Mouse (Mus musculus) forebrain, postnatal 0 days (tissue): ENCODE data around the gene Acan. TPM values are rescaled to one million over a fixed set of nuclear protein-coding genes. Genes with fewer than 3 reads are reported as not detected.

Source experiments
- ATAC-seq: fragments of 200-750 bp; cut with Nextera tagmentation; 2 replicates; pipeline ENCODE4 v1.8.0; 2017; ENCODE audit warnings: mild to moderate bottlenecking, moderate library complexity
- DNase-seq: peaks from one replicate; pipeline ENCODE4 v3.0.0-alpha.2; 2015
- H3K27ac ChIP-seq: fragments of 300-500 bp; sonication (generic); 2 replicates; pipeline ENCODE4 v1.5.1; 2014; ENCODE audit warnings: low read depth, mild to moderate bottlenecking, antibody characterized with exemption, low read length, moderate library complexity, mixed read lengths
- H3K27me3 ChIP-seq: fragments of 300-500 bp; sonication (generic); 2 replicates; pipeline ENCODE4 v1.6.1; 2014; ENCODE audit warnings: mild to moderate bottlenecking, low read length, mixed read lengths; ENCODE audit not compliant: insufficient read depth
- H3K36me3 ChIP-seq: fragments of 300-500 bp; sonication (generic); 2 replicates; pipeline ENCODE4 v1.6.1; 2014; ENCODE audit warnings: mild to moderate bottlenecking, moderate library complexity; ENCODE audit not compliant: insufficient read depth
- H3K4me1 ChIP-seq: fragments of 300-500 bp; sonication (generic); 2 replicates; pipeline ENCODE4 v1.6.1; 2014; ENCODE audit warnings: antibody characterized with exemption; ENCODE audit not compliant: insufficient read depth
- H3K4me2 ChIP-seq: fragments of 300-500 bp; sonication (generic); 2 replicates; pipeline ENCODE4 v1.6.1; 2014; ENCODE audit warnings: low read depth, mild to moderate bottlenecking, moderate library complexity
- H3K4me3 ChIP-seq: fragments of 300-500 bp; sonication (generic); 2 replicates; pipeline ENCODE4 v1.5.1; 2014; ENCODE audit warnings: low read depth, low read length, mixed read lengths
- H3K9ac ChIP-seq: fragments of 300-500 bp; sonication (generic); 2 replicates; pipeline ENCODE4 v1.6.1; 2014; ENCODE audit warnings: mild to moderate bottlenecking
- H3K9me3 ChIP-seq: fragments of 300-500 bp; sonication (generic); 2 replicates; pipeline ENCODE4 v1.6.1; 2016; ENCODE audit warnings: low read length
- CTCF ChIP-seq: sonication (generic); IDR thresholded peaks from 2 replicates; pipeline ENCODE4 v1.5.1; 2016; ENCODE audit warnings: antibody characterized with exemption, control low read depth, low read depth
- WGBS: fragments of 180-500 bp; shearing (Covaris S2); extraction: QIAGEN DNeasy Blood & Tissue Kit; methylation state at CpG from one replicate; pipeline ENCODE4 v1.1.7; 2014; 5-methylcytosine and 5-hydroxymethylcytosine counted together
- polyA plus RNA-seq: library from polyadenylated mRNA; unstranded; fragments of >200 nt; fragmentation: Nextera tagmentation; extraction: Ambion mirVana; gene quantifications from 2 replicates; pipeline ENCODE4 v1.2.1, GENCODE M21; 2015
- total RNA-seq: library from RNA; depleted of rRNA; stranded (reverse); fragments of >200 nt; gene quantifications from 2 replicates; pipeline ENCODE4 v1.2.3, GENCODE M21; 2014

Acan gene
- total and polyA plus RNA-seq, 2 experiments from 2014 or later = 0.50 to 5.0 TPM

- no peaks in the 10 kb centered on the region for H3K4me1 ChIP-seq
- WGBS = 6% methylated on average over 19 of the region's 19 CpGs
- no peaks in the 10 kb centered on the region; the same call in 1 of the 2 replicates for H3K27me3 ChIP-seq
- H3K27ac ChIP-seq = no peak within 1 kb of the TSS
- H3K9ac ChIP-seq = 0 out of 2 replicates have a peak within 1 kb of the TSS, but pooled peaks have one; percentile 15
- TF ChIP-seq CTCF = no peak
- ATAC-seq = peak; percentile 36; the same call in 1 of the 2 replicates
- peak within 1 kb of the TSS; percentile 19 for H3K4me3 ChIP-seq
- DNase-seq = no peak
- no peaks in the 10 kb centered on the region for H3K9me3 ChIP-seq
- no peaks in the 10 kb centered on the region for H3K36me3 ChIP-seq
- peak within 1 kb of the TSS; percentile 41 for H3K4me2 ChIP-seq
Measured at GRCm38 (mm10) chr7:79130843-79131444, 77.7 kb downstream of the Acan start, which contains the start of gene Hapln3. Gene Hapln3 (minus strand): TSS chr7:79131018.

- H3K36me3 ChIP-seq = no peaks in the 10 kb centered on the region
- no peak overlapping the region for H3K9ac ChIP-seq
- ATAC-seq (no peak), DNase-seq (no peak)
- H3K9me3 ChIP-seq = no peaks in the 10 kb centered on the region
- no peaks in the 10 kb centered on the region for H3K4me1 ChIP-seq
- no peaks in the 10 kb centered on the region; the same call in 1 of the 2 replicates for H3K27me3 ChIP-seq
- no peak overlapping the region for H3K4me3 ChIP-seq
- H3K4me2 ChIP-seq = no peak overlapping the region
- 43% methylated on average over 6 of the region's 6 CpGs for WGBS
- TF ChIP-seq CTCF = peak; percentile 41; the same call in 1 of the 2 replicates
- H3K27ac ChIP-seq = no peak overlapping the region
Measured at GRCm38 (mm10) chr7:79133391-79133790, 80.1 kb downstream of the Acan start.

GRCm38 (mm10) chr7:79139328-79139824 is 86.1 kb downstream of the Acan start:
- H3K9me3 ChIP-seq = no peaks in the 10 kb centered on the region
- no peak overlapping the region for H3K4me2 ChIP-seq
- H3K36me3 ChIP-seq = peaks cover 6% of the 10 kb centered on the region; the same call in 1 of the 2 replicates
- H3K4me1 ChIP-seq = no peaks in the 10 kb centered on the region
- DNase-seq (no peak), ATAC-seq (no peak)
- no peak overlapping the region for H3K4me3 ChIP-seq
- no peak overlapping the region for H3K9ac ChIP-seq
- no peak overlapping the region for H3K27ac ChIP-seq
- WGBS = 50% methylated on average over 6 of the region's 6 CpGs
- H3K27me3 ChIP-seq = no peaks in the 10 kb centered on the region
- TF ChIP-seq CTCF = no peak

GRCm38 (mm10) chr7:79139891-79140591 is 86.8 kb downstream of the Acan start:
- DNase-seq = no peak
- TF ChIP-seq CTCF = no peak
- Histone ChIP-seq H3K27ac (no peak overlapping the region), H3K27me3 (no peaks in the 10 kb centered on the region), H3K4me1 (no peaks in the 10 kb centered on the region), H3K9me3 (no peaks in the 10 kb centered on the region), H3K9ac (no peak overlapping the region), H3K4me2 (no peak overlapping the region), H3K4me3 (no peak overlapping the region), H3K36me3 (peaks cover 6% of the 10 kb centered on the region; the same call in 1 of the 2 replicates)
- WGBS = 61% methylated on average over 4 of the region's 4 CpGs
- no peak for ATAC-seq

- 36% methylated on average over 8 of the region's 8 CpGs for WGBS
- H3K27me3 ChIP-seq = no peaks in the 10 kb centered on the region
- no peaks in the 10 kb centered on the region for H3K4me1 ChIP-seq
- H3K4me2 ChIP-seq = no peak overlapping the region
- no peak overlapping the region for H3K9ac ChIP-seq
- no peak overlapping the region for H3K27ac ChIP-seq
- peak; percentile 97 for TF ChIP-seq CTCF
- ATAC-seq = peak; percentile 77
- H3K4me3 ChIP-seq = no peak overlapping the region
- H3K36me3 ChIP-seq = peaks cover 6% of the 10 kb centered on the region; the same call in 1 of the 2 replicates
- H3K9me3 ChIP-seq = no peaks in the 10 kb centered on the region
- DNase-seq = peak; percentile 87
Measured at GRCm38 (mm10) chr7:79140897-79141296, 87.6 kb downstream of the Acan start.

- Histone ChIP-seq H3K4me1 (no peaks in the 10 kb centered on the region), H3K9ac (no peak overlapping the region), H3K9me3 (no peaks in the 10 kb centered on the region), H3K4me3 (peak overlapping the region; percentile 52), H3K27me3 (no peaks in the 10 kb centered on the region), H3K27ac (no peak overlapping the region), H3K36me3 (no peaks in the 10 kb centered on the region), H3K4me2 (peak overlapping the region; percentile 93)
- DNase-seq (no peak), ATAC-seq (no peak)
- no peak for TF ChIP-seq CTCF
- WGBS = 48% methylated on average over 12 of the region's 12 CpGs
Measured at GRCm38 (mm10) chr7:79147011-79147837, 93.9 kb downstream of the Acan start.
